Mouse (Mus musculus) liver, postnatal 0 days (tissue): ENCODE measurements at regions not wholly inside any gene's neighbourhood (a gene's known extent, or its start where the extent isn't known, plus 50 kb on each side); places are given as distances from the start of the nearest gene placed in this dataset.
A peak's percentile ranks its signal among the peaks of the same experiment; 100 is the strongest.

Experiments
- ATAC-seq: fragments of 200-750 bp; cut with Nextera tagmentation; 2 replicates; pipeline ENCODE4 v1.8.0; 2017; ENCODE audit warnings: mild to moderate bottlenecking, moderate library complexity
- DNase-seq: peaks from one replicate; pipeline ENCODE4 v3.0.0-alpha.2; 2016
- H3K27ac ChIP-seq: fragments of 300-500 bp; sonication (generic); 2 replicates; pipeline ENCODE4 v1.5.1; 2014; ENCODE audit warnings: antibody characterized with exemption, moderate library complexity, mild to moderate bottlenecking, low read depth
- H3K27me3 ChIP-seq: fragments of 300-500 bp; sonication (generic); 2 replicates; pipeline ENCODE4 v1.6.1; 2014; ENCODE audit warnings: low read length, control low read depth, mixed read lengths; ENCODE audit not compliant: insufficient read depth
- H3K36me3 ChIP-seq: fragments of 300-500 bp; sonication (generic); replicated peaks from 2 replicates; pipeline ENCODE4 v1.6.1; 2014; ENCODE audit warnings: mild to moderate bottlenecking, control low read depth, low read length, moderate library complexity, mixed read lengths; ENCODE audit not compliant: insufficient read depth
- H3K4me1 ChIP-seq: fragments of 300-500 bp; sonication (generic); 2 replicates; pipeline ENCODE4 v1.6.1; 2014; ENCODE audit warnings: antibody characterized with exemption, mild to moderate bottlenecking, control low read depth; ENCODE audit not compliant: insufficient read depth
- H3K4me2 ChIP-seq: fragments of 300-500 bp; sonication (generic); 2 replicates; pipeline ENCODE4 v1.6.1; 2014; ENCODE audit warnings: low read depth, mild to moderate bottlenecking, low read length, moderate library complexity, mixed read lengths
- H3K4me3 ChIP-seq: fragments of 300-500 bp; sonication (generic); 2 replicates; pipeline ENCODE4 v1.5.1; 2014; ENCODE audit warnings: low read depth, low read length
- H3K9ac ChIP-seq: fragments of 300-500 bp; sonication (generic); replicated peaks from 2 replicates; pipeline ENCODE4 v1.6.1; 2014; ENCODE audit warnings: mild to moderate bottlenecking, moderate library complexity
- H3K9me3 ChIP-seq: fragments of 300-500 bp; sonication (generic); 2 replicates; pipeline ENCODE4 v1.6.1; 2016; ENCODE audit warnings: mild to moderate bottlenecking, control low read depth, low read length, mixed read lengths
- CTCF ChIP-seq: sonication (generic); IDR thresholded peaks from 2 replicates; pipeline ENCODE4 v1.5.1; 2016; ENCODE audit warnings: antibody characterized with exemption, low read depth
- EP300 ChIP-seq: IDR thresholded peaks from 2 replicates; pipeline ENCODE4 v1.6.1; 2016; ENCODE audit warnings: antibody characterized with exemption, low read depth, mild to moderate bottlenecking
- WGBS: fragments of 180-500 bp; shearing (Covaris S2); extraction: QIAGEN DNeasy Blood & Tissue Kit; methylation state at CpG from one replicate; pipeline ENCODE4 v1.1.7; 2014; ENCODE audit not compliant: insufficient replicate concordance; 5-methylcytosine and 5-hydroxymethylcytosine counted together

GRCm38 (mm10) chr13:39823965-39824555, 537.2 kb downstream of the Ofcc1 start:
- WGBS: 4% methylated on average over 18 of the region's 20 CpGs
- H3K27ac ChIP-seq: no peak overlapping the region
- peaks cover 14% of the 10 kb centered on the region; the same call in 1 of the 2 replicates for H3K27me3 ChIP-seq
- no peak for TF ChIP-seq EP300
- H3K9me3 ChIP-seq: no peaks in the 10 kb centered on the region; the same call in 1 of the 2 replicates
- no peak overlapping the region for H3K9ac ChIP-seq
- H3K4me3 ChIP-seq: no peak overlapping the region
- no peaks in the 10 kb centered on the region for H3K36me3 ChIP-seq
- ATAC-seq: no peak
- DNase-seq: peak; percentile 12
- H3K4me1 ChIP-seq: no peaks in the 10 kb centered on the region
- H3K4me2 ChIP-seq: no peak overlapping the region

GRCm38 (mm10) chr13:39823346-39823954, 537.8 kb downstream of the Ofcc1 start:
- Histone ChIP-seq H3K4me3 (no peak overlapping the region), H3K4me1 (no peaks in the 10 kb centered on the region), H3K36me3 (no peaks in the 10 kb centered on the region), H3K9me3 (no peaks in the 10 kb centered on the region; the same call in 1 of the 2 replicates), H3K9ac (no peak overlapping the region), H3K27me3 (peaks cover 14% of the 10 kb centered on the region; the same call in 1 of the 2 replicates), H3K4me2 (no peak overlapping the region), H3K27ac (no peak overlapping the region)
- ATAC-seq (no peak), DNase-seq (no peak)
- TF ChIP-seq CTCF (no peak), EP300 (no peak)
- 23% methylated on average over 15 of the region's 15 CpGs for WGBS

- H3K9ac ChIP-seq: no peak overlapping the region
- no peaks in the 10 kb centered on the region for H3K9me3 ChIP-seq
- no peak overlapping the region for H3K4me2 ChIP-seq
- H3K4me3 ChIP-seq: no peak overlapping the region
- no peak for TF ChIP-seq CTCF
- no peak for TF ChIP-seq EP300
- no peak for ATAC-seq
- no peaks in the 10 kb centered on the region for H3K4me1 ChIP-seq
- WGBS: 60% methylated on average over 5 of the region's 5 CpGs
- no peak overlapping the region for H3K27ac ChIP-seq
- H3K27me3 ChIP-seq: no peaks in the 10 kb centered on the region
- no peak for DNase-seq
- no peaks in the 10 kb centered on the region for H3K36me3 ChIP-seq
Observed at GRCm38 (mm10) chr13:39774554-39774953, 586.7 kb downstream of the Ofcc1 start.

GRCm38 (mm10) chr13:39774111-39774510, 587.1 kb downstream of the Ofcc1 start:
- ATAC-seq (no peak), DNase-seq (no peak)
- no peak overlapping the region for H3K4me3 ChIP-seq
- no peaks in the 10 kb centered on the region for H3K36me3 ChIP-seq
- WGBS: 87% methylated on average over 8 of the region's 8 CpGs
- no peaks in the 10 kb centered on the region for H3K4me1 ChIP-seq
- no peak overlapping the region for H3K27ac ChIP-seq
- H3K27me3 ChIP-seq: no peaks in the 10 kb centered on the region
- no peaks in the 10 kb centered on the region for H3K9me3 ChIP-seq
- H3K4me2 ChIP-seq: no peak overlapping the region
- no peak overlapping the region for H3K9ac ChIP-seq
- TF ChIP-seq EP300 (no peak), CTCF (no peak)

- Histone ChIP-seq H3K36me3 (no peaks in the 10 kb centered on the region), H3K27me3 (no peaks in the 10 kb centered on the region), H3K4me1 (no peaks in the 10 kb centered on the region), H3K9me3 (no peaks in the 10 kb centered on the region), H3K9ac (no peak overlapping the region), H3K4me3 (no peak overlapping the region), H3K4me2 (no peak overlapping the region), H3K27ac (no peak overlapping the region)
- no peak for ATAC-seq
- WGBS: 23% methylated on average over 4 of the region's 4 CpGs
- TF ChIP-seq CTCF (no peak), EP300 (no peak)
- no peak for DNase-seq
Observed at GRCm38 (mm10) chr13:39769228-39769627, 592.0 kb downstream of the Ofcc1 start.

- Histone ChIP-seq H3K36me3 (no peaks in the 10 kb centered on the region), H3K9me3 (no peaks in the 10 kb centered on the region), H3K9ac (no peak overlapping the region), H3K4me2 (no peak overlapping the region), H3K27me3 (no peaks in the 10 kb centered on the region), H3K4me1 (no peaks in the 10 kb centered on the region), H3K4me3 (no peak overlapping the region), H3K27ac (no peak overlapping the region)
- WGBS: 27% methylated on average over 1 of the region's 1 CpGs
- ATAC-seq: no peak
- no peak for TF ChIP-seq CTCF
- no peak for TF ChIP-seq EP300
- no peak for DNase-seq
Observed at GRCm38 (mm10) chr13:39766897-39767296, 594.4 kb downstream of the Ofcc1 start.
